Mouse (Mus musculus): ENCODE measurements around the gene Nemp1.

Gene Nemp1

GRCm38 (mm10) chr10:127666501-127667268 is at the start of gene Nemp1:
Gene Nemp1 (plus strand): TSS chr10:127666901.
- peak; percentile 89 for DNase-seq (ENCODE audit: low read depth)

DNA sequence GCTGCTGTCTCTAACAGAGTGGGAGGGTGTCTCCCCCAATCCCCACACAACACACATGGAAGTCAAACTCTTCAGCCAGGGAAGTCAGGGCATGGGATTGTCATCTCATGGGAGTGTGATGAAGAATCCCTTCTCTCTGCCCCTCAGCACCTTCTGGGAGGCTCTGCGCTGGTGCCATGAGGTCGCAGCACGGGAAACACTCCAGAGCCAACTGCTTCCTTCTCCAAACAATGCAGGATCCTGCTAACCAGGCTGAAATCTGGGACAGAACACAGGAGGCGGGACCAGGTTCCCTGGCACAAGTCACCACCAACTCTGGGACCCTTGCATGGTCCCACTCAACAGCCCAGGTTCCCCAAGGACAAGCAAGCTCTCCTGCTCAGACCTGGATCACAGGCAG is 49.4 kb upstream of the Nemp1 start:
- no peak for DNase-seq (ENCODE audit: low read depth)

GRCm38 (mm10) chr10:127618173-127618572 is 48.5 kb upstream of the Nemp1 start:
- DNase-seq (ENCODE audit: low read depth) = no peak

GRCm38 (mm10) chr10:127619119-127619721 is 47.5 kb upstream of the Nemp1 start:
- no peak for DNase-seq (ENCODE audit: low read depth)

DNA sequence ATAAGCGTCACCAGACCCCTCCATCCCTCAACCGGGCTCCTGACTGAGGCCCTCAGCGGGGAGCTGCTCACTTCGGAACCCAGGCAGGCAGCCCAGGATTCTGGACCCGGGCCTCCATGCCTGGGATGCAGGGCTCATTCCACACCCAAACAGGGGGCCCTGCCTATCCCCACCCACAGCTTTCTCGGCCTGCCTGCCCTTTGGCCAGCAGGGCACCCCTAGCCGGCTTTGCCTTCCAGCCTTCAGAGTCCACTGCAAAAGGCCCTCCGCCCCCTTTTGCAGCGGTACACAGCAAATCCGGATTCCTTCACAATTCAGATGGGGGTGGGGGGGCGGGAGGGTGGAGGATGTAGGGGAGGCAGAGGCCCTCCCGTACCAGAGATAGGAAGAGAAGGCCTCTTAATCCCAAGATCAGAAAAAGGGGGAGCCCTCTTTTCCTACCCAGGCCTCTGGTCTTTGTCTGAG is 46.7 kb upstream of the Nemp1 start:
- no peak for DNase-seq (ENCODE audit: low read depth)

- no peak for DNase-seq (ENCODE audit: low read depth)
These were observed 46.1 kb upstream of the Nemp1 start, which contains the start of gene Lrp1 for GRCm38 (mm10) chr10:127620406-127621190. Gene Lrp1 (minus strand): TSS chr10:127621148.

- peak; percentile 69 for DNase-seq (ENCODE audit: low read depth)
These were observed 45.3 kb upstream of the Nemp1 start for GRCm38 (mm10) chr10:127621191-127622056.

GRCm38 (mm10) chr10:127622057-127622392 is 44.7 kb upstream of the Nemp1 start:
- DNase-seq (ENCODE audit: low read depth) = peak; percentile 42

- DNase-seq (ENCODE audit: low read depth) = no peak
These were observed 44.0 kb upstream of the Nemp1 start for GRCm38 (mm10) chr10:127622661-127623060.

DNA sequence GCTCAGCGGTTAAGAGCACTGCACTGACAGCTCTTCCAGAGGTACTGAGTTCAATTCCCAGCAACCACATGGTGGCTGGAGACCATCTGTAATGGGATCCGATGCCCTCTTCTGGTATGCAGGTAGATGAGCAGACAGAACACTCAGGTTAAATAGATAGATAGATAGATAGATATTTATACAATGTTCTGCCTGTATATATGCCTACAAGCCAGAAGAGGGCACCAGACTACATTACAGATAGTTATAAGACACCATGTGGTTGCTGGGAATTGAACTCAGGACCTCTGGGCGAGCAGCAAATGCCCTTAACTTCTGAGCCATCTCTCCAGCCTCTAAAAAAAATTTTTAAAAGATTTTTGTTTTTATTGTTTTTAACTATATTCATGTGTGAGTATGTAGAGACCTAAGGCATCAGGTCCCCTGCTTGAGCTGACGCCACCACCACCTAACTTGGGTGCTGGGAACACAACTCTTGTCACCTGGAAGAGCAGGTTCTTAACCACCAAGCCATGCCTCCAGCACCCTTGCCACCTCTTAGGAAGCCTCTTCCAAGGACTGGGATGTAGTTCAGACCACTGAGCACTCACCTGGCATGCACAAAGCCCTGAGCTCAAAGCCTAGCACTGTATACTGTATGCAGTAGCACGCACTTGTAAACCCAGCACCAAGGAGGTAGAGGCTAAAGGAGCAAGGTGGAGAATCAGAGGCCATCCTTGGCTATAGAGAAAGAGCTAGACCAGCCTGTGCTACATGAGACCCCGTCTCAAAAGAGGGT is 43.1 kb upstream of the Nemp1 start:
- no peak for DNase-seq (ENCODE audit: low read depth)

GRCm38 (mm10) chr10:127626433-127626832 is 40.3 kb upstream of the Nemp1 start:
- DNase-seq (ENCODE audit: low read depth) = peak; percentile 68

DNA sequence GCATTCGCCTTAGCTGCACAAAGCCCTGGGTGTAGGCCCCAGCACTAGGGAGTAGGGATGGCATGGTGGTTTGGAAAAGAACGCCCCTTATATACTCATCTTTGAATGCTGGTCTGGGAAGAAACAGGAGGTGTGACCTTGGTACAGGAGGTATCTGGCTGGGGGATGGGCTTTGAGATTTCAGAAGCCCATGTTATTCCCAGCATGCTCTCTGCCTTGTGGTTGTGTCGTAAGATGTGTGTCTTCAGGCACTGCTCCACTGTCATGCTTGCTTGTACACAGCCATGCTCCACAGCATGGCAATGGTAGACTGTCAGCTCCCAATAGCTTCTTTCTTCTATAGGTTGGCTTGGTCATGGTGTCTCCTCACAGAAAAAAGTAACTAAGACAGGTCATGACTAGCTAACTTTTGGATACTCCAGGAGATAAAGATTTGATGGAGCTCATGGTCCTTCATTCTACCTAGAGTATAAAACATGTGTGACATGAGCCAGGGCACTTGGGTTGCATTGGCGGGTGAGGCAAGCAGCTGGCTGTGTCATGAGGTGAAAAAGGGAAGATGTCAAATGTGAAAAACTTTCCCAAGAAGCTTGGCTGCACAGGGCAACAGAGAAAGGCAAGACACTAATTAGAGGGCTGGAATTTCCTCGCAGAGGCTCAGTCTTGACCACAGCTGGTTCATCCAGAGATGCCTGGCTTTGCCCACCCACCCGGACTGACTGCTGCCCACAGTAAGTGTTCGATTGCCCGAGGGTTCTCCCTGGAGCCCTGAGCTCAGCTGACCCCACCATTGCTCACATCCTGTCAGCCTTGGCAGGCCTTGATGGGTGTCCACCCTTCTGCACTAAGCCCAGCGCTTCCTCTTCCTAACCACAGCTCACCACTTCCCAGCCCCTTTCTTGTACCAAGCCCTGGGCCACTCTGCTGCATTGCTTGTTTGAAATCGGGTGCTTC is 35.2 kb upstream of the Nemp1 start:
- no peak for DNase-seq (ENCODE audit: low read depth)

DNA sequence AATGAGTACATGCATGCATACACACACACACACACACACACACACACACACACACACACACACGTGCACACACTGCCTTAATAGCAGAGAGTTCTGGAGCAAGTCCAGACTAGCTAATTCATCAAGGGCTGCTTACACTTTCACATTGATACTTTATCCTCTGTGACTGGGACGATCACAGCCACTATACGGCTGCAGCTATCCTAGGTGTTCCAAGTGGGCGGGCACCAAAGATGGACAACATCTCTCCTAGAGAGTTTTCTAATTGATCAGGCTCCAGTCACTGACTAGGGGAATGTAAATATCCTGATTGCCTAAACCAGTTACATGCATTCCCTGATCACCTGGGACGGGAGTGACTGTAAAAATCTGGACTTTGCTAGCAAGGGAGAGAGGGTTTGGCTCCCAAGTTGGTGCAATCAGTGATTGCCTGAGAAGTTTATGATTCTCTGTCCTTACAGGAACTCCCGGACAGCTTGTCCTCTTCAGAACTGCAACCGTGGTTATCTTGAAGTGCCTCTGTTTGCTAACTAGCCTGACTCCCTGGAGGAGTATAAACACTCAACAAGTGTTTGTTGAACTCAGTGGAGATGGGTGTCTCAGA is 33.9 kb upstream of the Nemp1 start:
- no peak for DNase-seq (ENCODE audit: low read depth)

GRCm38 (mm10) chr10:127640421-127640820 is 26.3 kb upstream of the Nemp1 start:
- DNase-seq (ENCODE audit: low read depth) = no peak

- DNase-seq (ENCODE audit: low read depth) = peak; percentile 93
These were observed 24.6 kb upstream of the Nemp1 start for GRCm38 (mm10) chr10:127641861-127642771.

DNA sequence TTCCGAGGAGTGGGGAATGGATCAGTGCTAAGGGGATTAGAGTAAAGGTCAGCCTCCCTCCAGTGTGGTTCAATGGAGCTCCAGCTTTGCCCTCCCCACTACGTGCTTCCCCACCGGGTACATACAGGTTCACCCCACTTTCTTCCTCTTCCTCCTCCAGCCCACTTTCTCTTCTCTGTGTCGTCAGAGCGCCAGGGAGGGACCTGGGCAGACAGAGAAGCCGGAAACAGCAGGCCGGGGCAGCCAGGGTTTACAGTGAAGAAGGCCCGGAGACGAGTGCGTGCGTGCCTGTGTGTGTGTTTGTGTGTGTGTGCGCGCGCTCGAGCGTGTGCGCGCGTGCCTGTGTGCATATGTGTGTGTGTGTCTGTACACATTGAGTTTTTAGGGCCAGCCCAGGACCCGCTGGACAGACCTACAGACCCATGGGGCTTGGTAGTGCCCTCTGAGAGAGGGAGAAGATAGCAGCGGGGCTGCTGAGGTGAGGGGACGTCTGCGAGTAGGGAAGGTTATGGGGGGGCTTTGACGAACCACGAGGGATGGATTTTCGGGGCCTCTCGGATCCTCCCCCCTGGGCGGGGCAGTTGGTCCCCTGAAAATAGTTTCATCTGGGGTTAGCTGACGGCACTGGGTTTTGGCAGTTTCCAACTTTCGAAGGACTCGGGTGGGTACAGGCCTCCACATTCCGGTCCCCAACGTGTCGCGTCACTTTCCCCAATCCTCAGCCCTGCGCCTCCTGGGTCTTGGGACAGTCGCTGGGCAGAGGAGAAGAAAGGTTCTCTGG is 23.7 kb upstream of the Nemp1 start, which contains the start of gene Stat6:
Stat6 (plus strand) TSS at position 215 of the 781 bp plus-strand sequence.
- DNase-seq (ENCODE audit: low read depth) = peak; percentile 95

GRCm38 (mm10) chr10:127643553-127644238 is 23.0 kb upstream of the Nemp1 start:
- peak; percentile 92 for DNase-seq (ENCODE audit: low read depth)

Measured in induced T-regulatory cell, adult 2 months (primary cell).